Mouse (Mus musculus): ENCODE measurements around the gene Zfp663.

The Zfp663 gene

GRCm38 (mm10) chr2:165371066-165371465, 2.5 kb upstream of the Zfp663 start:
- in situ Hi-C loops (cut with MseI, MboI), result no loop called here

- in situ Hi-C loops (cut with MseI, MboI), result no loop called here
These were observed 1.8 kb upstream of the Zfp663 start for GRCm38 (mm10) chr2:165370348-165370747.

- in situ Hi-C loops (cut with MseI, MboI), result no loop called here
These were observed 575 bp downstream of the Zfp663 start for GRCm38 (mm10) chr2:165367868-165368439.

GRCm38 (mm10) chr2:165367047-165367520, 1.4 kb downstream of the Zfp663 start:
- in situ Hi-C loops (cut with MseI, MboI), result no loop called here

GRCm38 (mm10) chr2:165364334-165365091, 4.0 kb downstream of the Zfp663 start:
- in situ Hi-C loops (cut with MseI, MboI), result no loop called here

- in situ Hi-C loops (cut with MseI, MboI), result no loop called here
These were observed 5.2 kb downstream of the Zfp663 start for GRCm38 (mm10) chr2:165363282-165363681.

GRCm38 (mm10) chr2:165360861-165361260, 7.7 kb downstream of the Zfp663 start:
- in situ Hi-C loops (cut with MseI, MboI), result no loop called here

- in situ Hi-C loops (cut with MseI, MboI), result no loop called here
These were observed 16.6 kb downstream of the Zfp663 start for GRCm38 (mm10) chr2:165351828-165352513.

GRCm38 (mm10) chr2:165349466-165349865, 19.1 kb downstream of the Zfp663 start:
- in situ Hi-C loops (cut with MseI, MboI), result loop anchor here in 1 of 2 experiments (10.0 kb wide), 1 partner anchor 275 kb away; no protein-coding TSS in a partner anchor

- in situ Hi-C loops (cut with MseI, MboI), result loop anchor here in 1 of 2 experiments (10.0 kb wide), 1 partner anchor 271 kb away; no protein-coding TSS in a partner anchor
These were observed 22.3 kb downstream of the Zfp663 start for GRCm38 (mm10) chr2:165346180-165346579.

- in situ Hi-C loops (cut with MseI, MboI), result loop anchor here in 1 of 2 experiments (10.0 kb wide), 1 partner anchor 262 kb away; no protein-coding TSS in a partner anchor
These were observed 31.3 kb downstream of the Zfp663 start for GRCm38 (mm10) chr2:165337191-165337590.

GRCm38 (mm10) chr2:165332610-165333210, 35.8 kb downstream of the Zfp663 start:
- in situ Hi-C loops (cut with MseI, MboI), result loop anchor here in 1 of 2 experiments (10.0 kb wide), 1 partner anchor 258 kb away; no protein-coding TSS in a partner anchor

GRCm38 (mm10) chr2:165329703-165330102, 38.8 kb downstream of the Zfp663 start:
- in situ Hi-C loops (cut with MseI, MboI), result loop anchor here in 1 of 2 experiments (10.0 kb wide), 1 partner anchor 255 kb away; no protein-coding TSS in a partner anchor

GRCm38 (mm10) chr2:165328746-165329145, 39.8 kb downstream of the Zfp663 start:
- in situ Hi-C loops (cut with MseI, MboI), result no loop called here

GRCm38 (mm10) chr2:165327386-165327785, 41.1 kb downstream of the Zfp663 start:
- in situ Hi-C loops (cut with MseI, MboI), result no loop called here

- in situ Hi-C loops (cut with MseI, MboI), result no loop called here
These were observed 42.0 kb downstream of the Zfp663 start, which contains the start of gene Elmo2 for GRCm38 (mm10) chr2:165326304-165327190. Gene Elmo2 (minus strand): TSS chr2:165326479.

GRCm38 (mm10) chr2:165325521-165326303, 42.8 kb downstream of the Zfp663 start:
- in situ Hi-C loops (cut with MseI, MboI), result no loop called here

GRCm38 (mm10) chr2:165323928-165324327, 44.6 kb downstream of the Zfp663 start:
- in situ Hi-C loops (cut with MseI, MboI), result no loop called here

- in situ Hi-C loops (cut with MseI, MboI), result no loop called here
These were observed 45.0 kb downstream of the Zfp663 start for GRCm38 (mm10) chr2:165323484-165323883.

Measured in mouse trophoblast stem cell (cell line).